Mouse (Mus musculus) thymus, adult 2 months (tissue): ENCODE measurements around the gene Atxn1.

Experiments
- CTCF ChIP-seq: fragments of 200-500 bp; IDR thresholded peaks from 2 replicates; pipeline ENCODE4 v1.5.1; 2012; ENCODE audit warnings: mild to moderate bottlenecking, control low read depth, low read length, moderate library complexity, borderline replicate concordance; ENCODE audit not compliant: control insufficient read depth, poor library complexity, insufficient read depth; ENCODE audit errors: extremely low read depth
- POLR2A ChIP-seq: fragments of 200-500 bp; IDR thresholded peaks from 2 replicates; pipeline ENCODE4 v1.6.1; 2012; ENCODE audit warnings: mild to moderate bottlenecking, low read length, control low read depth, moderate library complexity; ENCODE audit not compliant: control insufficient read depth, poor library complexity, insufficient read depth; ENCODE audit errors: extremely low read depth

DNA sequence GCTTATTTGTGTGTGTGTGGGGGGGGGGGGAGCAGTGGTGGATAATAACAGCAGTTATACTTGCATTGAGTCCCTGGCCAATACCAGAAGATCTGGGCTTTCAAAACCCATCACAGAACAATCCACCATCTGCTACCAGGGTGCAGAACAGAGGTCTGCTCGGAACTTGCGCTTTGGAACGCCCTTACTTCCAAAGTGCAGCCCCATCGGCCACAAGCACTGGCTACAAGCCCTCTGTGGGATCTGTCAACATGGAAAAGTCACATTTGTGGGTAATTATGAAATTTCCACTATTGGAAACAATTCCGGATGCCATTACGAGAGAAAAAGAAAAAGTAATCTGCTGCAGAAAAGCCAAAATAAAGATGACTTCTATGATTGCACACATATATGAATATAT lies 25.2 kb downstream of the Atxn1 start:
- no peak for TF ChIP-seq CTCF
- TF ChIP-seq POLR2A: no peak
